Mouse (Mus musculus): ENCODE data around the gene Ddx25. TPM values are rescaled to one million over a fixed set of nuclear protein-coding genes. Genes with fewer than 3 reads are reported as not detected.

Ddx25 gene
- polyA plus RNA-seq (2015; fragmentation: Nextera tagmentation; extraction: Ambion mirVana), result 25.1 and 25.8 TPM in 2 replicates

DNA sequence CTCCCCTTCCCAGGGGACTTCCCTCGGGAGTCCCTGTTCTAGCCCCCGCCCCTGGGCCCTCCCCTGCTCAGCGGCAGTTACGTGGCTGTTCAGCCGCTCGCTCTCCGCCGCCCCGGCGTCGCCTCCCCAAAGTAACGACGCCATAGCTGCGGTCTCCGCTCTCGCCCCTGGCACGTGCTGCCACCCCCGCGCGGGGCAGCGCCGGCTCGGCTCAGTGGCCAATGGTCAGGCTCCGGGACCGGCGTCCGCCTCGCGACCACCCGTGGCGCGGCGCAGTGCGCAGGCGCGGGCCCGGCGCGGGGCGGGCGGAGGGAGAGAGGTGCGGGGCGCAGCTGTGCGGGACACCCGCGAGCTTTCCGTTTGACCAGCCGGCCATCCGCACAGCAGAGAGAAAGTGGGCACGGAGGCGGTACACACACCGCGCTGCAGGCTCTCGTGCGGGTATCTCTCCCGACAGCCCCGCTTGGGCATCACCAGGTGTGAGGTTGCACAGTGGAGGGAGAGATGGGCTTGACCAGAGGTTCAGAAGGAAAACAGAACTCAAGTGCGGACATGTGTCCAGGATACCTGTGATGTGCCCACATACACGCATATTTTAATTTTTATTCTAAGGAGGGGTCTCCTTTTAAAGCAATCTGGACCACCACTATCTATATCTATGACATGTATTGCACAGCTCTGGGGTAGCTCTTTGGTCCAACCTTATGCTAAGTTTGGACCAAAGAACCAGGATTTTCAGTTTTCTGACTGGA, at the start of gene Ddx25, which contains the start of gene Pus3:
Gene Ddx25 (minus strand): TSS at position 272 of the 752 bp plus-strand sequence.
Gene Pus3 (plus strand): TSS at position 339 of the 752 bp plus-strand sequence.
- H3K9me3 ChIP-seq, result no peaks in the 10 kb centered on the region
- under 1% methylated on average over 59 of the region's 59 CpGs for WGBS
- peak within 1 kb of the TSS; percentile 78 for H3K4me2 ChIP-seq
- H3K4me3 ChIP-seq, result peak within 1 kb of the TSS; percentile 64
- H3K27ac ChIP-seq (replicated peaks), result peak within 1 kb of the TSS; percentile 85
- ATAC-seq (ENCODE audit: low read depth), result peak; percentile 85
- H3K9ac ChIP-seq, result peak within 1 kb of the TSS; percentile 73
- peaks cover 23% of the 10 kb centered on the region for H3K36me3 ChIP-seq
- H3K4me1 ChIP-seq (replicated peaks), result peaks cover 25% of the 10 kb centered on the region
- 0 out of 2 replicates have a peak, but pooled peaks cover 3% of the 10 kb centered on the region for H3K27me3 ChIP-seq

- Histone ChIP-seq H3K27ac (replicated peaks) (no peak overlapping the region), H3K9me3 (0 out of 2 replicates have a peak, but pooled peaks cover 8% of the 10 kb centered on the region), H3K9ac (no peak overlapping the region), H3K4me2 (no peak overlapping the region), H3K4me3 (no peak overlapping the region), H3K4me1 (replicated peaks) (no peaks in the 10 kb centered on the region), H3K36me3 (no peaks in the 10 kb centered on the region), H3K27me3 (no peaks in the 10 kb centered on the region)
- WGBS, result 65% methylated on average over 8 of the region's 8 CpGs
- no peak for ATAC-seq (ENCODE audit: low read depth)
Measured at GRCm38 (mm10) chr9:35607647-35608405, 49.5 kb upstream of the Ddx25 start.

- no peaks in the 10 kb centered on the region for H3K36me3 ChIP-seq
- 15% methylated on average over 2 of the region's 2 CpGs for WGBS
- no peak for ATAC-seq (ENCODE audit: low read depth)
Measured at GRCm38 (mm10) chr9:35592903-35593302, 34.6 kb upstream of the Ddx25 start.

DNA sequence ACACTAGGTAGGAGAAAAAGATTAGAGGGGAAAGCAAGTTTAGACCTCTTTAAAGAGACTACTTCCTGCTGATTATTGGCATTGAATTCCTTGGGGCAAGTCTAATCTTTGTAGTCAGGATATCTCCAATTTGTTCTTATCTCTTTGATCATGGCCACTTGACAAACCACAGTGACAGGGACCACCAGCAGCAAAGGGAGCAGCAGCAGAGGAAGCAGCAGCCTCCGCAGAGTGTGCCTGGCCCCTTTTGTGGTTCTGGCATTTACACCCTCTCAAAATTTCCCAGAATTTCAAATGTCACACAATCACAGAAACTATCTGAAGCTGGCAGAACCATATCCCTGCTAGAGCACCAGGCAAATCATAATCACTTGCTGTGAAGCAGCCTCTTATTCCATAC, 29.3 kb upstream of the Ddx25 start:
- WGBS, result 85% methylated on average over 1 of the region's 1 CpGs
- Histone ChIP-seq H3K4me1 (replicated peaks) (no peaks in the 10 kb centered on the region), H3K4me3 (no peak overlapping the region), H3K9ac (no peak overlapping the region), H3K9me3 (no peaks in the 10 kb centered on the region), H3K36me3 (no peaks in the 10 kb centered on the region), H3K27me3 (no peaks in the 10 kb centered on the region), H3K27ac (replicated peaks) (no peak overlapping the region), H3K4me2 (no peak overlapping the region)
- no peak for ATAC-seq (ENCODE audit: low read depth)

More at GRCm38 (mm10) chr9:35592903-35593302, 34.6 kb upstream of the Ddx25 start:
- Histone ChIP-seq H3K4me3 (no peak overlapping the region), H3K4me1 (replicated peaks) (no peaks in the 10 kb centered on the region), H3K9me3 (no peaks in the 10 kb centered on the region), H3K4me2 (no peak overlapping the region), H3K27me3 (no peaks in the 10 kb centered on the region), H3K9ac (no peak overlapping the region), H3K27ac (replicated peaks) (no peak overlapping the region)

- H3K4me1 ChIP-seq (replicated peaks), result peaks cover 12% of the 10 kb centered on the region
- ATAC-seq (ENCODE audit: low read depth), result no peak
- H3K9ac ChIP-seq, result peak overlapping the region; percentile 58
- no peaks in the 10 kb centered on the region for H3K36me3 ChIP-seq
- peak overlapping the region; percentile 57 for H3K4me2 ChIP-seq
- H3K4me3 ChIP-seq, result peak overlapping the region; percentile 33
- no peak overlapping the region for H3K27ac ChIP-seq (replicated peaks)
- WGBS, result 4% methylated on average over 32 of the region's 32 CpGs
- H3K9me3 ChIP-seq, result no peaks in the 10 kb centered on the region
- H3K27me3 ChIP-seq, result peaks cover 24% of the 10 kb centered on the region
Measured at GRCm38 (mm10) chr9:35574416-35574815, 16.1 kb upstream of the Ddx25 start.

DNA sequence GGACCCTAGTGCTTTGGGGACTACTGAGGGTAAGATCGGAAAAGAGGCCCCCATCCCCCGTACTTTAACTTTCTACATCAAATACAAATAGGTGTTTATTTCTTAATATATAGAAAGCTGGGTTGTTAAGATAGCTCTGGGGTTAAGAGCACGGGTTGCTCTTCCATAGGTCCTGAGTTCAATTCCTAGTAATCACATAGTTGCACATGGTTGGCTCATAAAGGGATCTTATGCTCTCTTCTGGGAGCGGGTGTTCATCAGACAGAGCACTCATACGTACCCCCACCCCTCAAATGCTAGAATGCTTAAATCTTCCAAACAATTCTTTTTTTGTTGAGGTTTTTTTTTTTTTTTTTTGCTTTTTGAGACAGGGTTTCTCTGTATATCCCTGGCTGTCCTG, 12.3 kb upstream of the Ddx25 start:
- H3K36me3 ChIP-seq, result peaks cover 22% of the 10 kb centered on the region
- peak overlapping the region; percentile 62 for H3K4me3 ChIP-seq
- H3K9ac ChIP-seq, result peak overlapping the region; percentile 77
- no peaks in the 10 kb centered on the region for H3K9me3 ChIP-seq
- peaks cover 17% of the 10 kb centered on the region for H3K27me3 ChIP-seq
- peak overlapping the region; percentile 93 for H3K27ac ChIP-seq (replicated peaks)
- peak overlapping the region; percentile 67 for H3K4me2 ChIP-seq
- ATAC-seq (ENCODE audit: low read depth), result peak; percentile 51
- peaks cover 25% of the 10 kb centered on the region for H3K4me1 ChIP-seq (replicated peaks)
- 9% methylated on average over 5 of the region's 5 CpGs for WGBS

DNA sequence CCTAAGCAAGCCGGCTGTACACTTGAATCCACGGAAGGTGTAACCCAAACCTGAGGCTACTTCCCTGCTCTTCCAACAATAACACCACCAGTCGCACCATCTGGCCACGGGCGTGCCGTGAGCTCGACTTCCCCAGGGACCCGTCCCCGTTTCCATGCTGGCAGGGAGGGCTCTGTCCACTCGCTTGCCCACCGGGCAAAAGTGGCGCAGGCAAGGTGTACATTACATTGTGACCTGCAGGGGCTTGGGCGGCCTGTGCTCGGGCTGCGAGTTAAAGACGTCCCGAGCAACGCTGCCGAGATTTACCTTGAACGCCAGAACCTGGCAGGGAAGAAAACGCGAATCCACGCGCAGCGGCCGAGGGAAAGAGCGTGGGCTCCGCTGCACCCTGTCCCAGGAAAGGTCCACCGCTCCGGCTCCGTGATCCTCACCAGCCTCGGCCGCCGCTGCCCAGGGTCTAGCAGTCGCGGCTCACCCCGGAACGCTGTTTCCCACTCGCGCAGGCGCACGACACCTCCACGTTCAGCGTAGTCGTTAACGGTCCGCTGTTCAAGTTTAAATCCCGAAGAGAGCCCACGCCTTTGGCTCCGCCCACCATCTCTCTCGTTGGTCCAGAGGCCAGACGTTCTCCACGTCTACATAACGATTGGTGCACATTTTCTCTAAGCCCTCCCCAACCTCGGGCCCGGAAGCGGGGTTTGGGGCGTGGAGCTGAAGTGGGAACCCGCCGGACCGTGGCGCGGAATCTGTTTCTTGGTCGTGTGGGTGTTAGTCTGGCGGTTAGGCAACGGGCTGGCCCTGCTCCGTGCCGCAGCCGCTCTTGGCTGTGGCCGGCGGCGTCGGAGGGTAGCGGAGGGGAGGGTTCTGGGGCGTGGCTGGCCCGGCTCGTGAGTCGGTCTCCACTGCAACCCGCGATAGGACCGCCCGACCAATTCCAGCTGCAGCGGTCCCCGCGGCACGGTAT, 11.5 kb upstream of the Ddx25 start, which contains the start of the genes Pate2 and Hyls1:
Gene Pate2 (plus strand): TSS at position 714 of the 964 bp plus-strand sequence.
Gene Hyls1 (minus strand): TSS at position 828 of the 964 bp plus-strand sequence.
- peak; percentile 98 for ATAC-seq (ENCODE audit: low read depth)
- H3K9ac ChIP-seq, result peak within 1 kb of the TSS; percentile 89
- H3K9me3 ChIP-seq, result no peaks in the 10 kb centered on the region
- H3K4me1 ChIP-seq (replicated peaks), result peaks cover 25% of the 10 kb centered on the region
- peak within 1 kb of the TSS; percentile 67 for H3K4me2 ChIP-seq
- H3K27me3 ChIP-seq, result peaks cover 12% of the 10 kb centered on the region
- peaks cover 30% of the 10 kb centered on the region for H3K36me3 ChIP-seq
- peak within 1 kb of the TSS; percentile 62 for H3K4me3 ChIP-seq
- peak within 1 kb of the TSS; percentile 93 for H3K27ac ChIP-seq (replicated peaks)
- WGBS, result under 1% methylated on average over 86 of the region's 86 CpGs

DNA sequence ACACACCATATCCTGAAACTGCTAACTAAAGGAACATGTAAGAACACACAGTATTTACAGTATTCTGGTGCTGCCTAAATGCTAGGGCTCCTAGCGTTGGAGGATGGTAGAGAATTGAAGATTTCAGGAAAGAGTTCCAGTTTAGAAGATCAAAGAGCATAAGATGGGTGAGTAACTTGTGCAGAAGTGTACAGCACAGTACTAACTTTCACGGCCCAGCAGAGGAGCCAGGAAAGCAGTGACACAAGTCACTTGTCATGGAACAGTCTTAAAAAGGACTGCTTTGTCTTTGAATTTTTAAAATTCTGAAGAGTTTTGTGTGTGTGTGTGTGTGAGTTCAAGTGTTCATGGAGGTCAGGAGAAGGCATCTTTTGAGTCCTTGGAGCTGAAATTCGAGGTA, 9.7 kb upstream of the Ddx25 start:
- H3K9ac ChIP-seq, result no peak overlapping the region
- WGBS, result 81% methylated on average over 3 of the region's 3 CpGs
- H3K27ac ChIP-seq (replicated peaks), result no peak overlapping the region
- H3K36me3 ChIP-seq, result peaks cover 35% of the 10 kb centered on the region
- H3K9me3 ChIP-seq, result no peaks in the 10 kb centered on the region
- no peak for ATAC-seq (ENCODE audit: low read depth)
- H3K4me3 ChIP-seq, result no peak overlapping the region
- no peak overlapping the region for H3K4me2 ChIP-seq
- H3K4me1 ChIP-seq (replicated peaks), result peaks cover 20% of the 10 kb centered on the region
- H3K27me3 ChIP-seq, result no peaks in the 10 kb centered on the region

- H3K4me1 ChIP-seq (replicated peaks), result peaks cover 22% of the 10 kb centered on the region
- H3K27ac ChIP-seq (replicated peaks), result no peak overlapping the region
- H3K9me3 ChIP-seq, result no peaks in the 10 kb centered on the region
- no peak overlapping the region for H3K4me2 ChIP-seq
- H3K36me3 ChIP-seq, result peaks cover 47% of the 10 kb centered on the region
- H3K27me3 ChIP-seq, result no peaks in the 10 kb centered on the region
- H3K9ac ChIP-seq, result no peak overlapping the region
- 95% methylated on average over 5 of the region's 5 CpGs for WGBS
- H3K4me3 ChIP-seq, result no peak overlapping the region
- ATAC-seq (ENCODE audit: low read depth), result no peak
Measured at GRCm38 (mm10) chr9:35564536-35565240, 6.4 kb upstream of the Ddx25 start.

- ATAC-seq (ENCODE audit: low read depth), result no peak
Measured at GRCm38 (mm10) chr9:35561583-35561982, 3.3 kb upstream of the Ddx25 start.

DNA sequence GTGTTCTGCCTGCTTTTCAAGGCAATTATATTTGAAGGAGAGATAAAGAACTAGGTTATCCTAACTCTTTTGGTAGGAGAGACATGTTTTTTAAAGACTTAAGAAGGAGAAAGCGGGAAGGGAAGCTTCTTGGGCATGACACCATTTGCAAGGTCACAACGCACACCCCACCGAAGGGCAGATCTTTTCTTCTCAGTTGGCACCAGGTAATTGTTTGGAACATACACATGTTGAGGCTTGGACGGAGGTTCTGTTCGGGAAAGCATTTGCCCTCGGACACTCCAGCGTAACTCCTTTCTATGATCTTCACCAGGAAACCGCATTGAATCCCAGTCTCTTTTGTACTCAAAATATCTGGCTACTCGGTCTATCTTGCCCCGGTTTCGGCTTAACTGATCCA, 2.7 kb upstream of the Ddx25 start:
- Histone ChIP-seq H3K4me1 (replicated peaks) (peaks cover 25% of the 10 kb centered on the region), H3K27me3 (0 out of 2 replicates have a peak, but pooled peaks cover 3% of the 10 kb centered on the region), H3K4me3 (no peak overlapping the region), H3K4me2 (no peak overlapping the region), H3K9me3 (no peaks in the 10 kb centered on the region), H3K9ac (no peak overlapping the region), H3K27ac (replicated peaks) (no peak overlapping the region), H3K36me3 (peaks cover 29% of the 10 kb centered on the region)
- 97% methylated on average over 11 of the region's 11 CpGs for WGBS
- no peak for ATAC-seq (ENCODE audit: low read depth)

More at GRCm38 (mm10) chr9:35561583-35561982, 3.3 kb upstream of the Ddx25 start:
- Histone ChIP-seq H3K36me3 (peaks cover 33% of the 10 kb centered on the region), H3K27me3 (0 out of 2 replicates have a peak, but pooled peaks cover 3% of the 10 kb centered on the region), H3K9ac (no peak overlapping the region), H3K9me3 (no peaks in the 10 kb centered on the region), H3K27ac (replicated peaks) (no peak overlapping the region), H3K4me1 (replicated peaks) (peaks cover 25% of the 10 kb centered on the region), H3K4me2 (no peak overlapping the region), H3K4me3 (no peak overlapping the region)
- 87% methylated on average over 6 of the region's 6 CpGs for WGBS

Data from neural tube, embryonic 13.5 days (tissue).